Mouse (Mus musculus) cortical plate, adult 2 months (tissue): Measurements from ENCODE around the gene Ogt. TPM values are rescaled to one million over a fixed set of nuclear protein-coding genes. Genes with fewer than 3 reads are reported as not detected.
A peak's percentile ranks its signal among the peaks of the same experiment; 100 is the strongest.

Experiments used
- H3K27ac ChIP-seq: fragments of 200-500 bp; 2 replicates; pipeline ENCODE4 v1.5.1; 2012; ENCODE audit warnings: low read length, control low read depth, inconsistent platforms; ENCODE audit not compliant: insufficient read depth
- H3K4me1 ChIP-seq: fragments of 200-500 bp; 2 replicates; pipeline ENCODE4 v1.6.1; 2011; ENCODE audit warnings: low read length; ENCODE audit not compliant: control insufficient read depth, insufficient read depth
- H3K4me3 ChIP-seq: fragments of 200-500 bp; 2 replicates; pipeline ENCODE4 v1.5.1; 2011; ENCODE audit warnings: mild to moderate bottlenecking, low read length, control low read depth; ENCODE audit not compliant: insufficient read depth
- CTCF ChIP-seq: fragments of 200-500 bp; IDR thresholded peaks from 2 replicates; pipeline ENCODE4 v1.5.1; 2011; ENCODE audit warnings: mild to moderate bottlenecking, control low read depth, low read length; ENCODE audit not compliant: insufficient read depth; ENCODE audit errors: extremely low read depth
- POLR2A ChIP-seq: fragments of 200-500 bp; IDR thresholded peaks from 2 replicates; pipeline ENCODE4 v1.6.1; 2011; ENCODE audit warnings: mild to moderate bottlenecking, low read length, control low read depth; ENCODE audit not compliant: insufficient read depth; ENCODE audit errors: extremely low read depth
- polyA plus RNA-seq: library from polyadenylated mRNA; depleted of rRNA; stranded (reverse); fragments of >200 nt; gene quantifications from 2 replicates; pipeline ENCODE4 v1.2.3, GENCODE M21; 2012; rRNA removed

Gene Ogt
- 301 and 326 TPM in 2 replicates for polyA plus RNA-seq

DNA sequence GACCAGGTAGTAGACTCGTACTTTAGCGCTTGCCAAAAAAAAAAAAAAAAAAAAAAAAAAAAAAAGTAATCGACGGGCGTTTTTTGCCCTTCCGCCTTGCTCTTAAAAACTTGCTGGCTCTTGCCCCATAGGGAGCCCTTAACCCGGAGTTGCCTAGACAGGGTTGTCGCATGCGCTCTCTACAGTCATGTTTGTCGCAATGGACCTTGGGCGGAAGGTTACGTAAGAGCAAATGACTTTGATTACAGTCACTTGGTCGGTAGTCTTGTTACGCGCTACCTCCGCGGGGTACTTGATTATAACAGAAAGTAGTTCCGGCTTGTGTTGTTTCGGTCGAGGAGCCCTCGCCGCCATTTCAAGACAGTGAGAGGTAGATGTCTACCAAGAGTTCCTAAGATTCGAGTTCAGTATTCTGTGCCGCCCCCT lies at the start of gene Ogt:
Gene Ogt (plus strand): TSS at position 320 of the 426 bp plus-strand sequence.
- Histone ChIP-seq H3K27ac (peak within 1 kb of the TSS; percentile 85), H3K4me3 (peak within 1 kb of the TSS; percentile 90), H3K4me1 (no peaks in the 10 kb centered on the region; the same call in 1 of the 2 replicates)
- no peak for TF ChIP-seq CTCF
- TF ChIP-seq POLR2A = peak; percentile 74

DNA sequence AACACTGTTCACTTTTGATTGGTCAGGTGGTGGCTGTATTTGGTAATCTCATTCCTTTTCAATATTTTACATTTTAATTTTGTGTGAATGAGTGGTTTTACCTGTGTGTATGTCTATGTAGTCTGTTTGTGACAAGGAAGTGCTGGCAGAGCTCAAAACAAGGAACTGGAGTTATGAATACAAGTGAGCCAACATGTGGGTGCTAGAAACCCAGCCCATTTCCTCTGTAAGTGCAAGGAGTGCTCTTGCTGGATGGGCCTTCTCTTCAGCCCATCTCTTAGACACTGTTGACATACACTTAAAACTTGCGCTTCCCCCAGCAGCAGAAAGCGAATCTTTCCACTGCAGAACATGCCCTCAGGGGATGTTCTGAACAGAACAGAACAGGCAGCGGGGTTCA lies 23.7 kb upstream of the Ogt start:
- TF ChIP-seq POLR2A (no peak), CTCF (no peak)
- Histone ChIP-seq H3K4me3 (no peak overlapping the region), H3K4me1 (no peaks in the 10 kb centered on the region), H3K27ac (no peak overlapping the region)

DNA sequence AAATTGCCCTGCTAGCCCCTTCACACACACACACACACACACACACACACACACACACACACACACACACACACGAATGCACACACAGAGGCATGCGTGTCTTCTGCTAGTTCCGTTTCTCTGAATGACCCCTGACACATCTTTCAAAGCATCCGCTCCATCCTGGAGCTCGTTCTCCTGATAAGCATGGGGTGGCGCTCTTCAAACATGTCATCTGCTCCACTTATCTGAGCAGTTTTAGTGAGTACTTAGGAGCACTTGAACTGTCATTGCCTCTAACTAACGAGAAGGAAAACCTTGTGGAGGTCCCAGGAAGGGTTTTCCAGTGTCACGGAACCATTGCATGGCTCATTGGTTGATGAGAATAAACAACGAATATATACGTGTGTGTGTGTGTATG lies 22.0 kb upstream of the Ogt start:
- TF ChIP-seq CTCF (no peak), POLR2A (no peak)
- H3K27ac ChIP-seq = no peak overlapping the region
- H3K4me3 ChIP-seq = no peak overlapping the region
- no peaks in the 10 kb centered on the region for H3K4me1 ChIP-seq

DNA sequence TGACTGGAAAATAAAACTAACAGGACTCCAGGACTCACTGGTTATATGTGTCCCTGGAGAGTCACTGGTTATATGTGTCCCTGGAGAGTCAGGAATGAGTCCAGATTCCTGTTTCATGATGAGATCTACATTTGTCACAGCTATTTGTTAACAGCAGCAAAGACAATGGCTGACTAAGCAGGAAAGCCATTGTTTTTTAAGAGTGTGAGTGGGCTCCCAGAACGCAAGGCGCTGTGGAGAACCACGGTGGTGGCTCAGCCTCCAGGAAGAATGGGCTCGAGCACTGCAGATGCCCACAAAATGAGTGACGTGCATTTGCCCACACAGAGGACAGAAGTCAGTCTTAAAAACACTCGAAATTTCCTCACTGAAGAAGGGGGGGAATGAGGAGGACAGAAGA lies 19.5 kb upstream of the Ogt start:
- H3K4me3 ChIP-seq = no peak overlapping the region
- TF ChIP-seq POLR2A = no peak
- no peak for TF ChIP-seq CTCF
- no peaks in the 10 kb centered on the region for H3K4me1 ChIP-seq
- no peak overlapping the region for H3K27ac ChIP-seq

DNA sequence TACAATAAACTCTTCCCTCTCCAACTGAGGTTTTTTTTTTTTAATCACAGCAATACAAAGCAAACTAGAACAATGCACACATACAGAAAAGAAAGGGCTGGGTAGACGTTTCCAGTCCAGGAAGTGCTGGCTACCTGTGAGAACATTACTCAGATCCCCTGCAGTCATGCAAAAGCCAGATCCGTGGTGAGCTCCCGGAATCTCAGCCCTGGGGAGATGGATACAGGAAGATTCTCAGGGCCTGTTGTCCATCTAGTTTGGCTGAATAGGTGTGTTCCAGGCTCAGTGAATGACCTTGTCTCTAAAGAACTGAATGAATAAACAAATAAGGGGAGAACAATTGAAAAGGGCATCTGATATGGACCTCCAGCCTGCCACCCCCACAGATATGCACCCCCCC lies 17.3 kb upstream of the Ogt start:
- H3K27ac ChIP-seq = no peak overlapping the region
- TF ChIP-seq POLR2A (no peak), CTCF (no peak)
- no peaks in the 10 kb centered on the region for H3K4me1 ChIP-seq
- H3K4me3 ChIP-seq = no peak overlapping the region

DNA sequence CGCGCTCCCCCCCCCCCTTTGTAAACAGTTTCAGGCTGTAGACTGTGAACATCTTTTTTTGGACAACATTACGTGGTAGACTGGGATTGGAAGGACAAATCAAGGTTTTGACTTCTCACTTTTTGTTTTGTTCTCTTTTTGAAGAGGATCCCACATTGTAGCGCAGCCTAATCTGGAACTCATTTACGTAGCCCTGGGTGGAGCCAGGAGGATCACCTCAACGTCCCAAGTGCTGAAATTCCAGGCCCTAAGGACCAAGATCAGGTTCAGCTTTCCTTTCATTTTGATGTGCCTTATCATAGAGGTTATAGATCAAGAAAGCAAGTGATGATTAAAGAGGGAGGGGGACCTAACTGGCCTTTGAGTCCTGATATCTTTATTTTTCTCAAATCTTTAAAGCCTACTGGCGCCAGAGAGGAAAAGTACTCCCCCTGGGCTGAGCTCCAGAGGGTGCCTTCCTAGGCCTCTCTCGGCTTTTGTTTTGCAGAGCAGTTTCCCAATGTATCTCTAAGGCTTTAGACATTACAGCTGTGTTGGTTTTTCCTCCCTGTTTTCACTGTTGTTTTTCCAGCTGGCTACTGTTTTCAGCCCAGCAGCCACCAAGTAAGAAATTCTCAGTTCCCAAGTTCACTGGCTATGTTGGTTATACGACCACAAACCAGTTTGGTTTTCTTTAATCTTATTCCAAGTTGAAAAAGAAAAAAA lies 2.9 kb upstream of the Ogt start:
- Histone ChIP-seq H3K4me3 (no peak overlapping the region), H3K4me1 (no peaks in the 10 kb centered on the region), H3K27ac (no peak overlapping the region)
- no peak for TF ChIP-seq POLR2A
- no peak for TF ChIP-seq CTCF

DNA sequence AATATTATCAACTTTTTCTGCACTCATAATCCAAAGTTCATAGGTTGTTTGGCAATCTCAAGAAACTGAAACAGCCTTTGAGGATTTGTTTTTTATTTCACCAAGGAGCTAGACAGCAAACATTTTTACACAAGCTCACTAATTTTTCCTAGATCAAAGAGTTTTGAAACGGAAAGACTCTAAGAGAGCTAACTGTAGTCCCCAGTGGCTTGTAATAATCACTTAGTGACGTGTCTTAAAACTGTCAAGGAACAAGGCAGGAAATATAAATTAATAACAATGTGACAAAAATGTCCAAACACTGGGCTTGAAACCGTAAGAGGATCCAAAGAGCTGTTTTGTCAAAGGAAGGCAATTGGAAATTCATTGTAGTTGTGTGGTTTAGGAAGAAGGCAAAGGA lies 1.0 kb upstream of the Ogt start:
- TF ChIP-seq CTCF = no peak
- no peak for TF ChIP-seq POLR2A
- H3K27ac ChIP-seq = no peak overlapping the region
- H3K4me1 ChIP-seq = no peaks in the 10 kb centered on the region; the same call in 1 of the 2 replicates
- peak overlapping the region; percentile 90; the same call in 1 of the 2 replicates for H3K4me3 ChIP-seq

DNA sequence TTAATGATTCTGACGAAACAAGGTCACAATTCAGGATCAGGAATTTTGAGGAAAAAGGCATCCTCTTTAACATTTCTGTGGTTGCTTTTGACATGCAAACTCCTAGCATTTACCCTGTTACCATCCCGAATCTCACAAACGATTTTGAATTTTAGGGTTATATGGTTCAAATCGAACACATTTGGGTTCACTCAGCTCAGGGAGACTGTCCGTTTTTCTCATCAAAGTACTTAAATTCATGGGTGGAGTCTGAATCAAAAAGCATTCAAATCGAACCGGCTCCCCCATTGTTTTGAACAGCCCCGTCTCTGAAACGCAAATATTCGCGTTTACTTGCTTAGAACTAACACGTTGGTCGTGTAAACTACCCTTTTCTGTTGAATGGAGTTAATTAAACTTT lies 554 bp upstream of the Ogt start:
- no peaks in the 10 kb centered on the region; the same call in 1 of the 2 replicates for H3K4me1 ChIP-seq
- H3K27ac ChIP-seq = 0 out of 2 replicates have a peak overlapping the region, but pooled peaks have one; percentile 52
- TF ChIP-seq POLR2A (no peak), CTCF (no peak)
- H3K4me3 ChIP-seq = peak overlapping the region; percentile 90; the same call in 1 of the 2 replicates

DNA sequence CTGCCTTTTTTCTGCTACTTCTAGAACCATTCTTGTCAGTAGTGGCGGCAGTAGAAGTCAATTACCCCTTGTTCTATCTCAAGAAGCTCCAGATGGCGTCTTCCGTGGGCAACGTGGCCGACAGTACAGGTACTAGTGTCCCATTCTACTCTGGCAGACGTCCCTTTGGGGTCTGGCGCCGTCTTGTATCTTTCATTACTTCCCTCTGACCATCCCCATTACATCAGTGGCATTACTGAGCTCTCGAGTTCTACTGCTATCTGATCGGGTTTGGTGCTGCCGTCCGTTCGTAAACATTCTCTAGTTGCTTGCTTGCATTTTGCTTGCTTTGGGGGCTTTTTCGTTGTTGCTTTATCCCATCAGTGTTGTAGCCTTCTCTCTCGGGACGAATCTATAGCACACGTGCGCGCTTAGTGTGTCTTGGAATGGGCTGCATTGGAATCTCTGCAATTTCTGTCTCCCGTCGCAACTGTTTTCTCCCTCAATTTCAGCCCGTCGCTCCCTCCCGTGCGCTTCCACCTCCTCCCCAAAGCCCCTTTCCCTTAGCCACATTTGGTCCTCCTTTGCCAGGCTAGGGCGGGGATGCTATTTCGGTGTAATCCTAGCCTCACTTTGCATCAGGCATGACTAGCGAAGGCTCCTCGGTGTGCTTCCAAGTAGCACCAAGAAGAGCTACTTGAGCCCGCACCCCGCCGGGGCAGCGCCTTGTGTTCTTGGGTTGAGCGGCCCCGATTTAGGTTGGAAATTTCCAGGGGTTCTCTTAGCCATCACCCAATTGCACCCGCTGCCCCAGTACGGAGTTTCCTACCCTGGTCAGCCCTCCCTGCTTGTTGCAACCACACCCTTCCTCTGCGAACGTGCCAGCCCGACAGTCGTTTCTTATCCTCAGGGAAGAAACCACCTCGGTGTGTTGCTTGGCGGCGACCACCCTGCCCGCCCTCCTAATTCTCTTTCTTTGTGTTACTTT lies 617 bp downstream of the Ogt start:
- Histone ChIP-seq H3K4me1 (no peaks in the 10 kb centered on the region; the same call in 1 of the 2 replicates), H3K27ac (peak overlapping the region; percentile 85), H3K4me3 (peak overlapping the region; percentile 90)
- TF ChIP-seq POLR2A = no peak
- TF ChIP-seq CTCF = no peak
